Mouse (Mus musculus) forebrain, embryonic 13.5 days (tissue): ENCODE results near the gene Hist2h3c2. TPM values are rescaled to one million over a fixed set of nuclear protein-coding genes. Genes with fewer than 3 reads are reported as not detected.
"Not testable (repeated sequence)": the region's sequence is repeated elsewhere in the genome, so short reads cannot be mapped to it uniquely, and the experiment has no call there.

ENCODE experiments used
- ATAC-seq: fragments of 200-750 bp; cut with Nextera tagmentation; 2 replicates; pipeline ENCODE4 v1.8.0; 2017
- H3K27ac ChIP-seq: fragments of 300-500 bp; sonication (generic); 2 replicates; pipeline ENCODE4 v1.5.1; 2015; ENCODE audit warnings: inconsistent platforms, mild to moderate bottlenecking, moderate library complexity
- H3K27me3 ChIP-seq: fragments of 300-500 bp; sonication (generic); 2 replicates; pipeline ENCODE4 v1.6.1; 2015; ENCODE audit warnings: mild to moderate bottlenecking, inconsistent platforms
- H3K36me3 ChIP-seq: fragments of 300-500 bp; sonication (generic); 2 replicates; pipeline ENCODE4 v1.6.1; 2015; ENCODE audit warnings: mild to moderate bottlenecking, inconsistent platforms; ENCODE audit not compliant: poor library complexity, severe bottlenecking
- H3K4me1 ChIP-seq: fragments of 300-500 bp; sonication (generic); 2 replicates; pipeline ENCODE4 v1.6.1; 2015; ENCODE audit warnings: inconsistent platforms
- H3K4me2 ChIP-seq: fragments of 300-500 bp; sonication (generic); 2 replicates; pipeline ENCODE4 v1.6.1; 2015; ENCODE audit warnings: inconsistent platforms, mild to moderate bottlenecking, moderate library complexity
- H3K4me3 ChIP-seq: fragments of 300-500 bp; sonication (generic); 2 replicates; pipeline ENCODE4 v1.5.1; 2015; ENCODE audit warnings: mild to moderate bottlenecking, inconsistent platforms
- H3K9ac ChIP-seq: fragments of 300-500 bp; sonication (generic); 2 replicates; pipeline ENCODE4 v1.6.1; 2015; ENCODE audit warnings: mild to moderate bottlenecking, inconsistent platforms
- H3K9me3 ChIP-seq: fragments of 300-500 bp; sonication (generic); replicated peaks from 2 replicates; pipeline ENCODE4 v1.6.1; 2016; ENCODE audit warnings: inconsistent platforms
- WGBS: fragments of 180-500 bp; shearing (Covaris S2); methylation state at CpG from one replicate; pipeline ENCODE4 v1.1.7; 2015; 5-methylcytosine and 5-hydroxymethylcytosine counted together
- polyA plus RNA-seq: library from polyadenylated mRNA; unstranded; fragments of >200 nt; fragmentation: Nextera tagmentation; extraction: Ambion mirVana; gene quantifications from 2 replicates; pipeline ENCODE4 v1.2.1, GENCODE M21; 2015

Hist2h3c2 gene
- polyA plus RNA-seq = 14.7 and 15.0 TPM in 2 replicates

DNA sequence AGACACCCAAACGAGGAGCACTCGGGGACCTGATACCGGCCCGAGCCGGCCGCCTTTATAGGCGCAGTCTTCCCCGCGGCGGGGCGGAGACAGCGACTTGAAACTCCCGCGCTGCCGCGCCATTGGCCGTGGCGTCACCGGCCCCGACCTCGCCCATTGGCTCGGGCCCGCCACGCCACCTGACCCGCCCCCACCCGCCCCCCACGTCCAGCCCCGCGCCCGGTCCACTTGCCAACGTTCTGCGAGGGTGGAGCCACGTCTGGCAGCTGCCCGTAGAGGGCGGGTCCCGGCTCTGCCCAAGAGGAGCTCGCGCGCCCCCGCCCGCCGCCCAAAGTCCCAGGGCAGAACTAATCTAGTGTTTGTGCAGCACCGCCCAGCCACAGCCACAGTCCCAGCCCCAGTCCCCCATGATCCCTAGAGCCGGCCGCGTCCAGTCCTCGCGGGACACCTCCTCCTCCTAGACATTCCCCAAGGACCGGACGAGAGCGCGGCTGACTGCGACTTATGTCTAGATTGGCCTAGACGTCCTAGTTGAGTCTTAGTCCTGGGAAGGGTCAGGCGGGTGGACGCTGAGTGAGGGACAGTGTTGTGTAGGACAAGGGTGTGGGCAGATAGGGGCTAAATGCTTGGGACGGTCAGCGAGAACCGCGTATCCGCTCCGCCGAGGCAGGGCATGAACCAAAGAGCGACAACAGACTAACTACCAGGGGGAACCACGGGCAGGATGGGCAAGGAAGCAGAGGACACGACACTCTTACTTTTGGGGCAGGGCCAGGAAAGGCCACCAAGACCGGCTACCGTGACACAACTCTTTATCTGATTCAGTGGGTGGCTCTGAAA lies at the start of gene Hist2h3c2:
Gene Hist2h3c2, minus strand, starts transcription at position 174 of the 840 bp plus-strand sequence.
- peaks cover 33% of the 10 kb centered on the region for H3K4me1 ChIP-seq
- peak; percentile 90 for ATAC-seq
- peak within 1 kb of the TSS; percentile 78 for H3K9ac ChIP-seq
- H3K36me3 ChIP-seq, H3K27me3 ChIP-seq, H3K9me3 ChIP-seq: not testable (repeated sequence)
- WGBS = 0% methylated on average over 9 of the region's 68 CpGs
- H3K4me3 ChIP-seq = peak within 1 kb of the TSS; percentile 48
- H3K27ac ChIP-seq = peak within 1 kb of the TSS; percentile 81
- peak within 1 kb of the TSS; percentile 64 for H3K4me2 ChIP-seq

DNA sequence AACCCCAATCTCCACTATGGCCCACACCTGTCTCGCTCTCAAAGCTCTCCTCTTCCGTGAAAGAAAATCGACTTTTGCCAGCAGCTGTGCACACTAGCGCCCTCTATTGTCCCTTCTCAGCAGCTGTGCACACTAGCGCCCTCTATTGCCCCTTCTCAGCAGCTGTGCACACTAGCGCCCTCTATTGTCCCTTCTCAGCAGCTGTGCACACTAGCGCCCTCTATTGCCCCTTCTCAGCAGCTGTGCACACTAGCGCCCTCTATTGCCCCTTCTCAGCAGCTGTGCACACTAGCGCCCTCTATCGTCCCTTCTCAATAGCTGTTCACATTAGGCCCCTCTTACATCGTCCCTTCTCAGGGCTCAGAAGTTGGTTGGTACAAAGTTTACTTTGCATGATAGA lies 48.4 kb upstream of the Hist2h3c2 start:
- peaks cover 37% of the 10 kb centered on the region for H3K27me3 ChIP-seq
- WGBS = 89% methylated on average over 11 of the region's 11 CpGs
- not testable (repeated sequence) for H3K9me3 ChIP-seq, H3K4me1 ChIP-seq, H3K4me2 ChIP-seq, H3K9ac ChIP-seq, ATAC-seq, H3K36me3 ChIP-seq, H3K27ac ChIP-seq, H3K4me3 ChIP-seq

DNA sequence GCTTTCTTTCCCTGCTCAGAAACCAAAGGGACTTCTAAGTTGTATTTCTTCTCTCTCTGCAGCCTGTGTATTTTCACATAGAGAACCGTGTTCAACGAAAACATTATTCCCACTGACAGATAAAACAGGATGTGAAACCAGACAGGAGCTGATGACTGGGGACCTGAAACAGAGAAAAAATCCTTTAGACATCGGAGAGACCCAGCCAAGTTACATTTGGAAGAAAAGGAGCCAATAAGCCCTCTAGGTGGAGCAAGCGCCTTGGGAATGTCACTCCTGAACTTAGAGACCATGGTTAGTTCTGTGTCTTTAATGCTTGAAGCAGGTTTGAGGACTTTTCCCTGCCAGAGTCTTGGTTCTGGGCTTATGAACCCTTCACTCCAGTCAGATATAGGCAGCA lies 45.5 kb upstream of the Hist2h3c2 start:
- peaks cover 52% of the 10 kb centered on the region for H3K27me3 ChIP-seq
- ATAC-seq = no peak
- 25% methylated on average over 4 of the region's 4 CpGs for WGBS
- no peaks in the 10 kb centered on the region for H3K36me3 ChIP-seq
- H3K4me3 ChIP-seq = no peak overlapping the region
- H3K4me2 ChIP-seq = no peak overlapping the region
- no peak overlapping the region for H3K9ac ChIP-seq
- no peak overlapping the region for H3K27ac ChIP-seq
- H3K9me3 ChIP-seq = no peaks in the 10 kb centered on the region
- no peaks in the 10 kb centered on the region for H3K4me1 ChIP-seq

DNA sequence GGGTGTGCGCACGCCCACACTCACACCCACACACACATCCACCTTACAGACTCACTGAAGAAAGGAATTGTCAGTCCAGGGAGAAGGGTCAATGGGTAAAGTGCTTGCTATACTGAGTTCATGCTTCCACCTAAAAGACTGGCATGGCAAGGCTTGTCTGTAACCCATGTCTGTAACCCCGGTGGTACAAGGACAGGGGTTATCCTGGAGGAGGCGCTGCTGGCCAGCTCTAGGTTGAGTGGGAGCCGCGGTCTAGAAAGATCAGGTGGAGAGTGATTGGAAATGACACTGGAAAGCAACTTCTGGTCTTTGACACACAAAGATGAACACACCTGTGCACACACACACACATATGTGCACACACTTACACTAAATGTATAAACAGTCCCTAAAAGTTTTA lies 41.7 kb upstream of the Hist2h3c2 start:
- Histone ChIP-seq H3K4me2 (no peak overlapping the region), H3K4me1 (peaks cover 10% of the 10 kb centered on the region), H3K27me3 (peaks cover 50% of the 10 kb centered on the region), H3K4me3 (no peak overlapping the region), H3K9ac (no peak overlapping the region), H3K27ac (no peak overlapping the region), H3K9me3 (no peaks in the 10 kb centered on the region), H3K36me3 (no peaks in the 10 kb centered on the region)
- ATAC-seq = no peak
- WGBS = 48% methylated on average over 6 of the region's 6 CpGs

DNA sequence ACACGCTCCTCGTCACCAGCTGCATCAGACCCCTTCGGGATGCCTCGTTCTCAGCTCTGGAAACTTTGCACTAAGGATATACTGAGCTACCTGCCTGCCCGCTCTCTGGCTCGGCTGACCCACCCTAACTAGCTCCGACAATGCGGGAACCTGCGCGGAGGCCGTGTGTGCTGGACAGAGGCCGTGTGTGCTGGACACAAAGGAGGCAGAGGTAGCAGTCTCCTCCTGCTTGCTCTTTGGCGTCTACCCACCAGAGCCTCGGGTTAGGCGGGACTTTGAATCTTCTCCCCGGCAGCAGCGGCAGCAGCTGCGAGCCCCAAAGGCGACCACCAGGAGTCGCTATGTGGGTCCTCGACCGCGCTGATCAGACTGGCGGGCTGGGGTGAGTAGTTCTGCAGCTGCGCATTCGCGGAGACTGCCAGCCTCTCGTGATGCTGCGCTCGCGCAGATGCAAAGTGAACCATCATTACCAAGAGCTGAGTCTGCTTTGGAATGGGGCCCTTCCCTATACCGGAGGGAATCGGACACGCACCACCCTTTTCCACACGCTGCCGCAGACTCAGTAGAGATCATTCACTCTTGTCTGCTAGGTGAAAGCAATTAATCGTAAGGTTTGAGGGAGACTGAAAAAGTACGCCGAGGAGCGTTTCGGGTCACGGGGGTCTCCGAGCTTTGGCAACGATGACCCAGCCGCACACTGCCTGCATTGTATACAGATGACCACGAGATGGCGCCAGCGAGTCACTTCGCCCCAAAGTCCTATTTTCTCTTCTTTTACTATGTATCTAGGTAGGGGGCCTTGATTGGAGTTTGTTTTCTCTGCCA lies 39.1 kb upstream of the Hist2h3c2 start:
- peaks cover 10% of the 10 kb centered on the region for H3K4me1 ChIP-seq
- H3K4me3 ChIP-seq = peak overlapping the region; percentile 49
- peaks cover 25% of the 10 kb centered on the region for H3K27me3 ChIP-seq
- peak overlapping the region; percentile 67 for H3K9ac ChIP-seq
- H3K27ac ChIP-seq = peak overlapping the region; percentile 94
- ATAC-seq = peak; percentile 98
- no peaks in the 10 kb centered on the region for H3K9me3 ChIP-seq
- H3K4me2 ChIP-seq = peak overlapping the region; percentile 71
- under 1% methylated on average over 49 of the region's 49 CpGs for WGBS
- H3K36me3 ChIP-seq = no peaks in the 10 kb centered on the region

DNA sequence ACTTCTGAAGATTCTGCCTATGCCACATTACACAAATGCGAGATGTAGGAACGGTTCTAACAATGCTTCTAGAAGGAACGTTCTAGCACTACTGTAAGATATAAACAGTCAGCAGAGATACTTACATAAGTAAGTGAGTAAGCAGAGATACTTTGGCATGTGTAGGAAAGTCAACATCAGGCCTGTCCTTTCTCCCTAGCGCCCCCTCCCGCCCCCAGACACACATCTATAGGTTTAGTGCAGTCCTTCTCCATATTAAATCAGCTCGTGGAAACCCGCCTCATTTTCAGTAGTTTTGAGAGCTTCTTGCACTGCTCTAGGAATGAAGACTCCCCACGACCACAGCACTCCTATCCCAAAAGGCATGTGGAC lies 38.5 kb upstream of the Hist2h3c2 start:
- H3K36me3 ChIP-seq = no peaks in the 10 kb centered on the region
- peaks cover 10% of the 10 kb centered on the region for H3K4me1 ChIP-seq
- peaks cover 19% of the 10 kb centered on the region for H3K27me3 ChIP-seq
- 19% methylated on average over 8 of the region's 8 CpGs for WGBS
- peak overlapping the region; percentile 67 for H3K9ac ChIP-seq
- peak overlapping the region; percentile 49 for H3K4me3 ChIP-seq
- H3K27ac ChIP-seq = peak overlapping the region; percentile 94; the same call in 1 of the 2 replicates
- H3K9me3 ChIP-seq = no peaks in the 10 kb centered on the region
- no peak for ATAC-seq
- H3K4me2 ChIP-seq = peak overlapping the region; percentile 71

DNA sequence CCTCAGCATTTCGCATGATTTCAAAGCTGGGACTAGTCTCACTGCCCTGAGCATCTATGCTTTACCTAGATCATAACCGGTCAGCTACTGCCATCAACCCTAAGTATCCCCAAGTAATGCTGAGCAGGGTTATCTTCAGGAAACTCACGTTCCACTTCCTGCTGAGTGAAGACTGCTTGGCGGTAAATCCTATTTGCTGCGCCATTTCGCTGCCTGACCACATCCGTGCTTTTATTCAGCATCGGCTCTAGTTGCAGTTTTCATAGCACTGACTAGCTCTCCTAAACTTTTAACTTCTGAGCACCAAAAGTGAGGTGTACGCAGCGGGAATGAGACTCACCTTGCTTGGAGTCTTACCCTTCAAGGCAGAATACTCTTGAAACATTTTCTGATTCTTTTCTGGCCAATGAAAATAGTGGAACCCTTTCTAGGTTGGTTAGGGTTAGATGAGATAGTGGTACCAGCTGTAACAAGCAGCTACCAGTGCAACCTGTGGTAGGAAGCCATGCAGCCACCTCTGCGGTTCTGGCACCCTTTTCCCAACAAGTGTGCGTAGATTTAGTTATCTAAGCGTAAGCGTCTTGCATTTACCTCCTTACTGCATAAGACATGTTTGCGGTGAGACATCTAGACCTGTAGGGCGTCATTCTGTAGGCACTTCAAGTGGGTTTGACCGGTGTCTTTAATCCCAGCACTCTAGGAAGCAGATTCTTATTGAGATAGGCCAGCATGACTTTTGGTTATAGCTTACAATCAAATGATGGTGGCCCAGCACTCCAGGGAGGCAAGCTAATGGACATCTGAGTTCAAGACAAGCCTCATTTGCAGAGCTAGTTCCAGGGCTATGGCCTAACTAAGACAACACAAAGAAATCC lies 34.9 kb upstream of the Hist2h3c2 start:
- H3K36me3 ChIP-seq = no peaks in the 10 kb centered on the region
- no peak for ATAC-seq
- H3K4me2 ChIP-seq = no peak overlapping the region
- H3K9me3 ChIP-seq = no peaks in the 10 kb centered on the region
- WGBS = 89% methylated on average over 17 of the region's 17 CpGs
- H3K4me1 ChIP-seq = peaks cover 15% of the 10 kb centered on the region
- H3K4me3 ChIP-seq = no peak overlapping the region
- H3K9ac ChIP-seq = no peak overlapping the region
- H3K27ac ChIP-seq = no peak overlapping the region
- peaks cover 3% of the 10 kb centered on the region; the same call in 1 of the 2 replicates for H3K27me3 ChIP-seq

DNA sequence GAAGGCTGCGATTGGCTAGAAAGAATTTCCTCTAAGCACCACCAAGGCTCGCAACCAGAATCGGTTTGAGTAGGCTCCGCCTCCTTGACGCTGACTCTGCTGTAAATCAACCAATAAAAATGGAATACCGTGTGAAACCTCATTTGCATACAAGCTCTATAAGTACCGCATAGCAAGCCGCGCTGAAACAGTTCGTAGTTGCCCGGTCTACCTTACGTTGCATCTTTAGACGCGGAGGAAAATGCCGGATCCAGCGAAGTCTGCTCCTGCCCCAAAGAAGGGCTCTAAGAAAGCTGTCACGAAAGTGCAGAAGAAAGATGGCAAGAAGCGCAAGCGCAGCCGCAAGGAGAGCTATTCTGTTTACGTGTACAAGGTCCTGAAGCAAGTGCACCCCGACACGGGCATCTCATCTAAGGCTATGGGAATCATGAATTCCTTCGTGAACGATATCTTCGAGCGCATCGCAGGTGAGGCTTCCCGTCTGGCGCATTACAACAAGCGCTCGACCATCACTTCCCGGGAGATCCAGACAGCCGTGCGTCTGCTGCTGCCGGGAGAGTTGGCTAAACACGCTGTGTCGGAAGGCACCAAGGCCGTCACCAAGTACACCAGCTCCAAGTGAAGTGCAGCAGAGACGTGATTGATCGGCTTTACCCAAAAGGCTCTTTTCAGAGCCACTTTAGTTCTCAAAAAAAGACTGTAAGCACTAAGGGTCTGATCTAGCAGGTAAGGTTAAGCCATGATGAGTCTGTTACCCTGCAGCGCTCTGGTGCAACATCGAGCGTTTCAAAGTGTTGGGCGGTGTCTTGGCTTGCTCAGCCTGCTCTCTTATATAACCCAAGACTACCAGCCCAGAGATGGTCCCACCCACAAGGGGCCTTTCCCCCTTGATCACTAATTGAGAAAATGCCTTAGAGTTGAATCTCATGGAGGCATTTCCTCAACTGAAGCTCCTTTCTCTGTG lies 30.9 kb upstream of the Hist2h3c2 start, which contains the start of gene Hist2h2bb:
Gene Hist2h2bb, plus strand, starts transcription at position 242 of the 964 bp plus-strand sequence.
- H3K4me2 ChIP-seq = peak within 1 kb of the TSS; percentile 88
- peak within 1 kb of the TSS; percentile 60 for H3K4me3 ChIP-seq
- H3K4me1 ChIP-seq = peaks cover 19% of the 10 kb centered on the region
- no peaks in the 10 kb centered on the region for H3K9me3 ChIP-seq
- ATAC-seq = peak; percentile 97
- WGBS = 1% methylated on average over 45 of the region's 45 CpGs
- H3K27ac ChIP-seq = peak within 1 kb of the TSS; percentile 98
- no peaks in the 10 kb centered on the region for H3K27me3 ChIP-seq
- H3K36me3 ChIP-seq = no peaks in the 10 kb centered on the region
- peak within 1 kb of the TSS; percentile 86 for H3K9ac ChIP-seq

DNA sequence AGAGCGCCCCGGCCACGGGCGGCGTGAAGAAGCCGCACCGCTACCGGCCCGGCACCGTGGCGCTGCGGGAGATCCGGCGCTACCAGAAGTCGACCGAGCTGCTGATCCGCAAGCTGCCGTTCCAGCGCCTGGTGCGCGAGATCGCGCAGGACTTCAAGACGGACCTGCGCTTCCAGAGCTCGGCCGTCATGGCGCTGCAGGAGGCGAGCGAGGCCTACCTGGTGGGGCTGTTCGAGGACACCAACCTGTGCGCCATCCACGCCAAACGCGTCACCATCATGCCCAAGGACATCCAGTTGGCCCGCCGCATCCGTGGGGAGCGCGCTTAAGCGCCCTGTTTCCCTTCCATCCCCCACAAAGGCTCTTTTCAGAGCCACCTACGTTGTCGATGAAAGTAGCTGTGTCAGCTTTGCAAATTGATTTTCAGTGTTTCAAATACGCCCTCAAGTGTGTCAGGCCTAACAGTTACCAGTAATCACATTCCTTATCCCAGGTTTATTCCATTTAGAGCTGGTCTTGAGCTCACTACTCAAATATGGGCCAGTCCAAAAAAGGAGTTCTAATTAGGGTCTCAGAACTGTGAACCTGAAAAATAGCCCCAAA lies 29.9 kb upstream of the Hist2h3c2 start:
- peak; percentile 48 for ATAC-seq
- 1% methylated on average over 9 of the region's 44 CpGs for WGBS

DNA sequence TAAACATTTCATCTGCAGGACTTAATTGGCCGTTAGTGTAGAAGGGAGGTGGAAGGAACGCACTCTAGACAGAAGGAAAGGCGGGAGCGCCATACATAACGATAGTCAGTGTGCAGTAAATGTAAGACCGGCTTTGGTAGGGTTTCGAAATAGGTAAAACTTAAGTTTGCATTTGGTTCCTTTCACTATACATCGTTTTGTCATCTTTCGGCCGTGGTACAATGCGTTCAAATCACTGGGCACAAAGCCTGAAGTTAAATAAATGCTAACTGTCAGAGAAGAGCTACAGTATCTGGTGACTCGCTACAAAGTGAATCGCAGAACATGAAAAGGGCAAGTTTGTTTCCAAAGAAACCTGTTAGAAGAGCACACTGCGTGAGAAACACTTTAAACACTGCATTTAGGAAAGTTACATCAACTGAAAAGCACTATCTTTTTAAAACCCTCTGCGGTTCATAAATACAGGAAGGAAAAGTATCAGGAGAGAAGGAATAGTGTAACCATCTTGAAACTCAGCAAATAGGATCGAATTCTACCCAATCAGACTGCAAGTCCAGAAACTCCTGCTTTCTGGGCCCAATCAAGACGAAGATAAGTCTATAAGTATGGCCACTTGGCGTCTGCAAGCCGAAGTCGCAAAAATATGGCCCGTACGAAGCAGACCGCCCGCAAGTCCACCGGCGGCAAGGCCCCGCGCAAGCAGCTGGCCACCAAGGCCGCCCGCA lies 29.3 kb upstream of the Hist2h3c2 start, which contains the start of gene Hist2h3b:
Gene Hist2h3b, plus strand, starts transcription at position 604 of the 725 bp plus-strand sequence.
- H3K4me2 ChIP-seq = peak within 1 kb of the TSS; percentile 88
- peak; percentile 62 for ATAC-seq
- no peaks in the 10 kb centered on the region for H3K27me3 ChIP-seq
- peak within 1 kb of the TSS; percentile 60 for H3K4me3 ChIP-seq
- peak within 1 kb of the TSS; percentile 98 for H3K27ac ChIP-seq
- H3K9ac ChIP-seq = peak within 1 kb of the TSS; percentile 86
- no peaks in the 10 kb centered on the region for H3K9me3 ChIP-seq
- WGBS = 16% methylated on average over 28 of the region's 30 CpGs
- H3K36me3 ChIP-seq = no peaks in the 10 kb centered on the region
- H3K4me1 ChIP-seq = peaks cover 33% of the 10 kb centered on the region

More for the DNA sequence above, 29.9 kb upstream of the Hist2h3c2 start:
- H3K27ac ChIP-seq = peak overlapping the region; percentile 98
- peaks cover 28% of the 10 kb centered on the region for H3K4me1 ChIP-seq
- H3K4me3 ChIP-seq = peak overlapping the region; percentile 60
- H3K9ac ChIP-seq = peak overlapping the region; percentile 80
- not testable (repeated sequence) for H3K27me3 ChIP-seq, H3K36me3 ChIP-seq, H3K9me3 ChIP-seq
- peak overlapping the region; percentile 88 for H3K4me2 ChIP-seq
